Mouse (Mus musculus): ENCODE measurements around the gene Rab8b. TPM values are rescaled to one million over a fixed set of nuclear protein-coding genes. Genes with fewer than 3 reads are reported as not detected.
A peak's percentile ranks its signal among the peaks of the same experiment; 100 is the strongest.

Gene Rab8b
- polyA plus RNA-seq, 1 experiment from 2014 or later = 26.9 TPM

DNA sequence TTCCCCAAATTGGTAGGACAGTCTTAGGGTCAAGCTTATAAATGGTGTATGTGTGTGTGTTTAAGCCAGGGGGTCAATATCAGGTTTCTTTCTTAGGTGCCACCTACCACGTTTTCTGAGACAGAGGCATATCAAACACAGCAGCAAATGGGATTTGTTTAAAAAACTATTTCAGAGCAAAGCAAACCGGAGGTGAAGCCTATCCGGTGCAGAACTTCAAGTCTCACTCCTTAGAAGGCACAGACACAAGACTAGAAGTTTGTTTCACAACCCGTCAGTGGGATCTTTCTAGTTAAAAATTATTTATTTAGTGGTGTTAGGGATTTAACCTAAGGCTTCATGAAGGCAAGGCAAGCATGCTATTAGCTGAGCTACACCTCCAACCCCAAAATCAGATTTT is 25.7 kb upstream of the Rab8b start:
- WGBS = 36% methylated on average over 4 of the region's 4 CpGs
- Histone ChIP-seq H3K27ac (ENCODE audit: low read depth, low read length) (no peak overlapping the region), H3K4me2 (ENCODE audit: low read depth) (peak overlapping the region; percentile 41), H3K4me1 (ENCODE audit: control insufficient read depth, insufficient read depth, low read length) (no peaks in the 10 kb centered on the region; the same call in 1 of the 2 replicates), H3K4me3 (ENCODE audit: low read depth, low read length) (peak overlapping the region; percentile 94), H3K9me3 (ENCODE audit: control insufficient read depth, low read length) (no peaks in the 10 kb centered on the region), H3K27me3 (ENCODE audit: control insufficient read depth, insufficient read depth, low read length) (no peaks in the 10 kb centered on the region), H3K36me3 (ENCODE audit: control insufficient read depth, insufficient read depth, low read length) (no peaks in the 10 kb centered on the region), H3K9ac (ENCODE audit: low read length) (peak overlapping the region; percentile 91)
- ATAC-seq (ENCODE audit: insufficient read depth, low FRiP score, low TSS enrichment) (no peak), DNase-seq (ENCODE audit: low spot score) (no peak)

DNA sequence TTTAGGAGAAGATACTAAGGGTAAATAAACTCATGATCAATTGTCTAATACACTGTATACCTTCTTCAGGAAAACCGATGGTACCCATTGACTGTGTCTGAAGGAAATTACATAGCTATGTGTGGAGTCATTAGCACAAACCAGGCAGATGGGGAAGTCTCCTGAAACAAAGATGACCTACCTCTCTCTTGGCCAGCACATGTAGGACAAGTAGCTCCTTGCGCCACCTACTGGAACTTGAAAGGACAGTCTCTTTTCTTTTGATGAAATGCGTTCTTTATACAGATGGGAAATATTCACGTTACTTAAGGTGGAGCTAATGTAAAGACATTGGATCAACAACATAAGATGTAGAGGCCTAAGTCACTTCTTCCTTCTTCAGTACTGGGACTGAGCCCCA is 19.3 kb upstream of the Rab8b start:
- Histone ChIP-seq H3K9ac (ENCODE audit: low read length) (no peak overlapping the region), H3K4me2 (ENCODE audit: low read depth) (no peak overlapping the region), H3K4me3 (ENCODE audit: low read depth, low read length) (no peak overlapping the region), H3K36me3 (ENCODE audit: control insufficient read depth, insufficient read depth, low read length) (no peaks in the 10 kb centered on the region), H3K27me3 (ENCODE audit: control insufficient read depth, insufficient read depth, low read length) (no peaks in the 10 kb centered on the region), H3K27ac (ENCODE audit: low read depth, low read length) (no peak overlapping the region), H3K9me3 (ENCODE audit: control insufficient read depth, low read length) (no peaks in the 10 kb centered on the region), H3K4me1 (ENCODE audit: control insufficient read depth, insufficient read depth, low read length) (no peaks in the 10 kb centered on the region; the same call in 1 of the 2 replicates)
- 9% methylated on average over 4 of the region's 4 CpGs for WGBS
- ATAC-seq (ENCODE audit: insufficient read depth, low FRiP score, low TSS enrichment) (no peak), DNase-seq (ENCODE audit: low spot score) (peak; percentile 44)

DNA sequence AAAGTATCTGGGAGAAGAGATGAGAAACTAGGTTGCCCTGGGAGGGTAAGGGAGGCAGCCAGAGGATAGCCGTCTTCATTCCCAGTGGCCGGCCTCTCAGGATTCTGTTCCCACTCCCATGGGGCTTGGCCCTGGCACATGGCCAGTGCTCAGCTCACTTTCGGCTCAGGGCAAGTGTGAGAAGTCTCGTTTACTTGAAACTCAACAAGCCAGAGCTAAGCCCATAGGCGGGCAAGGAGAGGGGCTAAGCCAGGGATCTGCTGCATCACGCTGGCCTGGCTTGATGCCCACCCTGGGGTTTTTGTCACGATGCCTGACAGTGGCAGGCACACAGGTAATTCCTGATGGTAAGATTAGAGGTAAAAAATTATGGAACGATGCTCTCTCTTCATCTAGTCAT is 18.0 kb upstream of the Rab8b start:
- WGBS = 82% methylated on average over 8 of the region's 8 CpGs
- H3K36me3 ChIP-seq (ENCODE audit: control insufficient read depth, insufficient read depth, low read length) = no peaks in the 10 kb centered on the region
- no peaks in the 10 kb centered on the region for H3K27me3 ChIP-seq (ENCODE audit: control insufficient read depth, insufficient read depth, low read length)
- no peak overlapping the region for H3K4me3 ChIP-seq (ENCODE audit: low read depth, low read length)
- H3K9ac ChIP-seq (ENCODE audit: low read length) = no peak overlapping the region
- H3K4me2 ChIP-seq (ENCODE audit: low read depth) = no peak overlapping the region
- no peak overlapping the region for H3K27ac ChIP-seq (ENCODE audit: low read depth, low read length)
- H3K4me1 ChIP-seq (ENCODE audit: control insufficient read depth, insufficient read depth, low read length) = no peaks in the 10 kb centered on the region; the same call in 1 of the 2 replicates
- no peaks in the 10 kb centered on the region for H3K9me3 ChIP-seq (ENCODE audit: control insufficient read depth, low read length)
- ATAC-seq (ENCODE audit: insufficient read depth, low FRiP score, low TSS enrichment) (no peak), DNase-seq (ENCODE audit: low spot score) (no peak)

- Histone ChIP-seq H3K4me2 (ENCODE audit: low read depth) (no peak overlapping the region), H3K9me3 (ENCODE audit: control insufficient read depth, low read length) (no peaks in the 10 kb centered on the region), H3K4me3 (ENCODE audit: low read depth, low read length) (no peak overlapping the region), H3K27me3 (ENCODE audit: control insufficient read depth, insufficient read depth, low read length) (no peaks in the 10 kb centered on the region), H3K27ac (ENCODE audit: low read depth, low read length) (peak overlapping the region; percentile 64), H3K9ac (ENCODE audit: low read length) (peak overlapping the region; percentile 2; the same call in 1 of the 2 replicates), H3K4me1 (ENCODE audit: control insufficient read depth, insufficient read depth, low read length) (no peaks in the 10 kb centered on the region; the same call in 1 of the 2 replicates), H3K36me3 (ENCODE audit: control insufficient read depth, insufficient read depth, low read length) (no peaks in the 10 kb centered on the region)
- ATAC-seq (ENCODE audit: insufficient read depth, low FRiP score, low TSS enrichment) (0 out of 2 replicates have a peak, but pooled peaks have one; percentile 23), DNase-seq (ENCODE audit: low spot score) (peak; percentile 32)
- 60% methylated on average over 19 of the region's 19 CpGs for WGBS
Observed at GRCm38 (mm10) chr9:66933869-66934808, 14.7 kb upstream of the Rab8b start.

DNA sequence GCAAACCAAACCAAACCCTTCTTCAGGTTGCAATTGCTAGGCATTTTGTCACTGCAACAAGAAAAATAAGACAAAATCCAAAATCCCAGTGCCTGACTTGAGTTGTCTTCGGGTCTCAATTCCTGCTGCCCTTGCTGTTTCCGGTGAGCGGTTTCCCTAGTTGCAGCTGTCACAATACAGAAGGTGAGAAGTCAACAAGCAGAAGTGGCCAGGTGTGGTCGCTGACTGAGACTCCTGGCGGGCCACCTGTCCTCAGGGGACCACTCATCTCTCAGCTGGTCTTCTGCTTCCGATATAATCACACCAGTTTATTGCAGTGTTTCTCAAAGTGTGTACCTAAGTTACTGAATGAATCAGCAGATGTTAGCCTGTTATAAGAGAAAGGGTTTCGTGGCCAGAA is 10.9 kb upstream of the Rab8b start:
- Histone ChIP-seq H3K27ac (ENCODE audit: low read depth, low read length) (no peak overlapping the region), H3K9me3 (ENCODE audit: control insufficient read depth, low read length) (no peaks in the 10 kb centered on the region), H3K4me1 (ENCODE audit: control insufficient read depth, insufficient read depth, low read length) (no peaks in the 10 kb centered on the region; the same call in 1 of the 2 replicates), H3K36me3 (ENCODE audit: control insufficient read depth, insufficient read depth, low read length) (no peaks in the 10 kb centered on the region), H3K9ac (ENCODE audit: low read length) (no peak overlapping the region), H3K27me3 (ENCODE audit: control insufficient read depth, insufficient read depth, low read length) (no peaks in the 10 kb centered on the region), H3K4me2 (ENCODE audit: low read depth) (no peak overlapping the region), H3K4me3 (ENCODE audit: low read depth, low read length) (no peak overlapping the region)
- ATAC-seq (ENCODE audit: insufficient read depth, low FRiP score, low TSS enrichment) (no peak), DNase-seq (ENCODE audit: low spot score) (no peak)
- 60% methylated on average over 7 of the region's 7 CpGs for WGBS

- H3K4me3 ChIP-seq (ENCODE audit: low read depth, low read length) = no peak overlapping the region
- H3K9me3 ChIP-seq (ENCODE audit: control insufficient read depth, low read length) = no peaks in the 10 kb centered on the region
- no peak overlapping the region for H3K27ac ChIP-seq (ENCODE audit: low read depth, low read length)
- H3K36me3 ChIP-seq (ENCODE audit: control insufficient read depth, insufficient read depth, low read length) = no peaks in the 10 kb centered on the region
- WGBS = 74% methylated on average over 8 of the region's 8 CpGs
- H3K4me1 ChIP-seq (ENCODE audit: control insufficient read depth, insufficient read depth, low read length) = no peaks in the 10 kb centered on the region
- H3K4me2 ChIP-seq (ENCODE audit: low read depth) = no peak overlapping the region
- H3K27me3 ChIP-seq (ENCODE audit: control insufficient read depth, insufficient read depth, low read length) = no peaks in the 10 kb centered on the region
- ATAC-seq (ENCODE audit: insufficient read depth, low FRiP score, low TSS enrichment) (no peak), DNase-seq (ENCODE audit: low spot score) (no peak)
- no peak overlapping the region for H3K9ac ChIP-seq (ENCODE audit: low read length)
Observed at GRCm38 (mm10) chr9:66927696-66928402, 8.4 kb upstream of the Rab8b start.

GRCm38 (mm10) chr9:66925853-66926252 is 6.4 kb upstream of the Rab8b start:
- WGBS = 84% methylated on average over 3 of the region's 3 CpGs
- DNase-seq (ENCODE audit: low spot score) (no peak), ATAC-seq (ENCODE audit: insufficient read depth, low FRiP score, low TSS enrichment) (no peak)
- Histone ChIP-seq H3K4me3 (ENCODE audit: low read depth, low read length) (no peak overlapping the region), H3K36me3 (ENCODE audit: control insufficient read depth, insufficient read depth, low read length) (no peaks in the 10 kb centered on the region), H3K27me3 (ENCODE audit: control insufficient read depth, insufficient read depth, low read length) (no peaks in the 10 kb centered on the region), H3K9ac (ENCODE audit: low read length) (no peak overlapping the region), H3K4me1 (ENCODE audit: control insufficient read depth, insufficient read depth, low read length) (no peaks in the 10 kb centered on the region), H3K27ac (ENCODE audit: low read depth, low read length) (no peak overlapping the region), H3K4me2 (ENCODE audit: low read depth) (no peak overlapping the region), H3K9me3 (ENCODE audit: control insufficient read depth, low read length) (no peaks in the 10 kb centered on the region)

DNA sequence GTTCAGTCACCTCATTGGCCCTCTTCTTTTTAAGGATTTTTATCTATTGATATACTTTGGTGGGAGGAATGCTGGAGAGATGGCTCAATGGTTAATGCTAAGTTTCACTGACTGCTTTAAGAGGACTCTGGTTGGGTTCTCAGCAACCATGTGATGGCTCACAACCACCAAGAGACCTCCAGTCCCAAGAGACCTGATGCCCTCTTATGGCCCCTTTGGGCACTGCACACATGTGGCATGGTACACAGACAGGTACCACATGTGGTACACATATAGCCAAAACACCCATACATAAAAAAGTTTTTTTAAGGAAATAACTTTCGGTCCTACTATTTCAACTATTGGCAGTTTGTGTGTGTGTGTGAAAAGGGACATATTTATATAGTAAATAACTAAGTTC is 2.6 kb upstream of the Rab8b start:
- H3K4me1 ChIP-seq (ENCODE audit: control insufficient read depth, insufficient read depth, low read length) = peaks cover 8% of the 10 kb centered on the region; the same call in 1 of the 2 replicates
- no peaks in the 10 kb centered on the region for H3K27me3 ChIP-seq (ENCODE audit: control insufficient read depth, insufficient read depth, low read length)
- DNase-seq (ENCODE audit: low spot score) (no peak), ATAC-seq (ENCODE audit: insufficient read depth, low FRiP score, low TSS enrichment) (no peak)
- H3K9ac ChIP-seq (ENCODE audit: low read length) = no peak overlapping the region
- H3K4me2 ChIP-seq (ENCODE audit: low read depth) = no peak overlapping the region
- H3K4me3 ChIP-seq (ENCODE audit: low read depth, low read length) = no peak overlapping the region
- no peaks in the 10 kb centered on the region for H3K9me3 ChIP-seq (ENCODE audit: control insufficient read depth, low read length)
- H3K27ac ChIP-seq (ENCODE audit: low read depth, low read length) = no peak overlapping the region
- H3K36me3 ChIP-seq (ENCODE audit: control insufficient read depth, insufficient read depth, low read length) = no peaks in the 10 kb centered on the region
- 98% methylated on average over 1 of the region's 1 CpGs for WGBS
